Comparison of ENCODE assay signal across 13 mouse cellular contexts in the genomic region with DNA sequence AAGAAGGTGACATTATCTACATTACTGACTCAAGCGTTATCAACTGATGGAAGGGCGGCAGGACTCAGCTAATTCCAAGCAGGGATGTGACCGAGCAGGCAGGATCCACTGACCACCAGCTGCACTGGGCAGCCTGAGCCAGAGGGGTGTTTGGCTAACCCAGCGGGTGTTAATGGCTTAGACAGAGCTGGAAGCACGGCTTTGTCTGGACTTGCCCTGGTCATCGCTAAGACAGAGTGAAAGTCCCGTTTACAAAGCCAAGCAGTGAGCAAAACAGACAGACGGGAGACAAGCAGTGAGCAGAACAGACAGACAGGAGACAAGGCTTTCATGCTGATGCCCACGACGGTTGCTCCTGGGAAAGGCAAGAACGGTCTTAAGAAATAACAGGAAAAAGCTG. TPM values are rescaled to one million over a fixed set of nuclear protein-coding genes. Genes with fewer than 3 reads are reported as not detected.
DNase-seq lines count a peak whose midpoint lies in the region; ATAC-seq and TF ChIP-seq lines count a peak whose summit lies in the region.
"Had no signal": no experiment of that assay in that cellular context is flagged by ENCODE, and none has a peak within 500 bp of the region (broad histone marks: within the 10 kb centered on the region; RNA-seq: fewer than 3 reads in every experiment).

No protein-coding gene starts in this region.

- H3K36me3 ChIP-seq in forebrain, embryonic 13.5 days (ENCODE audit: poor library complexity, severe bottlenecking): no peaks in the 10 kb centered on the region
- no peaks in the 10 kb centered on the region for H3K36me3 ChIP-seq in forebrain, postnatal 0 days (ENCODE audit: insufficient read depth)
- H3K36me3 ChIP-seq in stomach, embryonic 15.5 days: no peaks in the 10 kb centered on the region
- H3K36me3 ChIP-seq in stomach, postnatal 0 days (ENCODE audit: control insufficient read depth, insufficient read depth, low read length): no peaks in the 10 kb centered on the region
- H3K36me3 ChIP-seq: embryonic facial prominence, embryonic 15.5 days had no signal

- peaks cover 9% of the 10 kb centered on the region; the same call in 1 of the 2 replicates for H3K4me1 ChIP-seq in forebrain, embryonic 13.5 days
- no peaks in the 10 kb centered on the region for H3K4me1 ChIP-seq in forebrain, postnatal 0 days (ENCODE audit: insufficient read depth)
- no peaks in the 10 kb centered on the region for H3K4me1 ChIP-seq in stomach, embryonic 15.5 days
- H3K4me1 ChIP-seq in stomach, postnatal 0 days (replicated peaks; ENCODE audit: control insufficient read depth, insufficient read depth): no peaks in the 10 kb centered on the region

- TF ChIP-seq EP300 in stomach, postnatal 0 days (optimal IDR thresholded peaks at IDR 0.05): no peak

- no peak overlapping the region for H3K27ac ChIP-seq in forebrain, embryonic 13.5 days
- no peak overlapping the region for H3K27ac ChIP-seq in forebrain, postnatal 0 days (ENCODE audit: low read depth, low read length)
- H3K27ac ChIP-seq in stomach, embryonic 15.5 days: no peak overlapping the region
- no peak overlapping the region for H3K27ac ChIP-seq in stomach, postnatal 0 days (replicated peaks)
- H3K27ac ChIP-seq: embryonic facial prominence, embryonic 15.5 days; macrophage had no signal

- H3K4me3 ChIP-seq in forebrain, embryonic 13.5 days: no peak overlapping the region
- H3K4me3 ChIP-seq in forebrain, postnatal 0 days (ENCODE audit: low read depth, low read length): no peak overlapping the region
- H3K4me3 ChIP-seq in stomach, embryonic 15.5 days (replicated peaks): no peak overlapping the region
- H3K4me3 ChIP-seq in stomach, postnatal 0 days (ENCODE audit: low read depth, low read length): no peak overlapping the region
- H3K4me3 ChIP-seq: embryonic facial prominence, embryonic 15.5 days had no signal

- TF ChIP-seq CTCF in forebrain, postnatal 0 days (IDR thresholded peaks at IDR 0.05; ENCODE audit: low read depth): no peak
- no peak for TF ChIP-seq CTCF in stomach, postnatal 0 days (IDR thresholded peaks at IDR 0.05; ENCODE audit: low read depth)

- 0 out of 2 replicates have a peak overlapping the region, but pooled peaks have one; percentile 16 for H3K9ac ChIP-seq in forebrain, embryonic 13.5 days
- H3K9ac ChIP-seq in forebrain, postnatal 0 days: no peak overlapping the region
- H3K9ac ChIP-seq in stomach, embryonic 15.5 days: no peak overlapping the region
- no peak overlapping the region for H3K9ac ChIP-seq in stomach, postnatal 0 days (ENCODE audit: low read length)
- H3K9ac ChIP-seq: embryonic facial prominence, embryonic 15.5 days had no signal

- H3K9me3 ChIP-seq in forebrain, embryonic 13.5 days (replicated peaks): no peaks in the 10 kb centered on the region
- H3K9me3 ChIP-seq in forebrain, postnatal 0 days (ENCODE audit: low read length): no peaks in the 10 kb centered on the region
- H3K9me3 ChIP-seq in stomach, embryonic 15.5 days: no peaks in the 10 kb centered on the region
- H3K9me3 ChIP-seq in stomach, postnatal 0 days (ENCODE audit: control insufficient read depth, low read length): no peaks in the 10 kb centered on the region
- H3K9me3 ChIP-seq: embryonic facial prominence, embryonic 15.5 days had no signal

- 6% methylated on average over 11 of the region's 11 CpGs for WGBS in forebrain, embryonic 13.5 days
- 12% methylated on average over 11 of the region's 11 CpGs for WGBS in forebrain, postnatal 0 days
- WGBS in stomach, embryonic 15.5 days: 20% methylated on average over 11 of the region's 11 CpGs
- WGBS in stomach, postnatal 0 days: 15% methylated on average over 11 of the region's 11 CpGs

- no peak for DNase-seq in forebrain, postnatal 0 days
- DNase-seq in stomach, postnatal 0 days (ENCODE audit: low spot score): no peak
- no peak for DNase-seq in urinary bladder, postnatal 10 days (ENCODE audit: low spot score)
- DNase-seq in left cerebral cortex, adult 8-10 months (ENCODE audit: low spot score in 2 of 2): no peak
- DNase-seq in kidney, adult 18-20 months: no peak
- DNase-seq: B cell, adult 2 months; gastrocnemius, postnatal 10 days had no signal

- no peak for ATAC-seq in forebrain, embryonic 13.5 days
- no peak for ATAC-seq in forebrain, postnatal 0 days
- no peak for ATAC-seq in stomach, embryonic 15.5 days (ENCODE audit: insufficient read depth, low FRiP score, low read depth)
- no peak for ATAC-seq in stomach, postnatal 0 days (ENCODE audit: low FRiP score, low TSS enrichment)
- 0 out of 2 replicates have a peak, but pooled peaks have one; percentile 11 for ATAC-seq in megakaryocyte progenitor cell, adult 5-6 weeks (replicated peaks; ENCODE audit: poor library complexity)
- ATAC-seq: intestine, embryonic 16.5 days had no signal

- 0 out of 2 replicates have a peak overlapping the region, but pooled peaks have one; percentile 14 for H3K4me2 ChIP-seq in forebrain, embryonic 13.5 days
- H3K4me2 ChIP-seq in forebrain, postnatal 0 days (ENCODE audit: low read depth): no peak overlapping the region
- H3K4me2 ChIP-seq in stomach, embryonic 15.5 days: peak overlapping the region; percentile 21
- no peak overlapping the region for H3K4me2 ChIP-seq in stomach, postnatal 0 days (replicated peaks; ENCODE audit: low read depth)
- H3K4me2 ChIP-seq: embryonic facial prominence, embryonic 15.5 days had no signal

- 0 out of 2 replicates have a peak, but pooled peaks cover 3% of the 10 kb centered on the region for H3K27me3 ChIP-seq in forebrain, embryonic 13.5 days
- H3K27me3 ChIP-seq in forebrain, postnatal 0 days (ENCODE audit: insufficient read depth, low read length): no peaks in the 10 kb centered on the region
- no peaks in the 10 kb centered on the region for H3K27me3 ChIP-seq in stomach, embryonic 15.5 days (replicated peaks)
- no peaks in the 10 kb centered on the region for H3K27me3 ChIP-seq in stomach, postnatal 0 days (ENCODE audit: control insufficient read depth, insufficient read depth, low read length)
- H3K27me3 ChIP-seq: embryonic facial prominence, embryonic 15.5 days had no signal

RNA-seq across cellular contexts. Expression of gene Dmrtb1, which starts 4.2 kb away (rescaled TPM):
- polyA plus RNA-seq in forebrain, embryonic 13.5 days (2015; fragmentation: Nextera tagmentation; extraction: Ambion mirVana): 32.9 and 38.8 TPM in 2 replicates
- 9.6 and 14.0 TPM in 2 replicates for total RNA-seq in forebrain, postnatal 0 days (2014; rRNA removed)
- 13.6 and 21.7 TPM in 2 replicates for polyA plus RNA-seq in forebrain, postnatal 0 days (2015; fragmentation: Nextera tagmentation; extraction: Ambion mirVana)
- 0.10 TPM in 1 of 2 replicates, not detected in the other for polyA plus RNA-seq in stomach, embryonic 15.5 days (2015; fragmentation: Nextera tagmentation; extraction: Ambion mirVana)
- not detected in 2 replicates for polyA plus RNA-seq in stomach, postnatal 0 days (2015; fragmentation: Nextera tagmentation; extraction: Ambion mirVana)
- total RNA-seq in megakaryocyte progenitor cell, adult 5-6 weeks (2015): 0.66 TPM in 1 of 2 replicates, not detected in the other
- total RNA-seq in megakaryocyte progenitor cell, adult 5-6 weeks (2017): 0.75 TPM in 1 of 2 replicates, not detected in the other
- total RNA-seq in left cerebral cortex, adult 8-10 months (2022): 1 to 10 TPM in 1 of 4 experiments, under 1 TPM in 3; 0.27 to 1.0 (median 0.62) TPM
- total RNA-seq: gastrocnemius, postnatal 10 days had no signal
- polyA plus RNA-seq: intestine, embryonic 16.5 days; macrophage had no signal

Comparison
In these comparisons a context has a peak if more than half of its experiments do, and no peak if none do; other contexts are left out.
1. H3K4me2 ChIP-seq: peak in forebrain, embryonic 13.5 days (single experiment) and stomach, embryonic 15.5 days (single experiment); none in forebrain, postnatal 0 days (single experiment) and stomach, postnatal 0 days (single experiment).
2. RNA of gene Dmrtb1, which starts 4.2 kb away (polyA plus RNA-seq): 32.9 to 38.8 TPM in forebrain, embryonic 13.5 days and 13.6 to 21.7 TPM in forebrain, postnatal 0 days; 0.10 TPM in stomach, embryonic 15.5 days and not detected in stomach, postnatal 0 days; every median in the first group is over 10 times any median in the second.